Mouse (Mus musculus) forebrain, embryonic 12.5 days (tissue): Measurements from ENCODE around the gene Rmnd5a. TPM values are rescaled to one million over a fixed set of nuclear protein-coding genes. Genes with fewer than 3 reads are reported as not detected.
"Not testable (repeated sequence)": the region's sequence is repeated elsewhere in the genome, so short reads cannot be mapped to it uniquely, and the experiment has no call there.

Experiments
- ATAC-seq: fragments of 200-750 bp; cut with Nextera tagmentation; 2 replicates; pipeline ENCODE4 v1.8.0; 2017; ENCODE audit warnings: moderate TSS enrichment; ENCODE audit not compliant: low FRiP score
- H3K27ac ChIP-seq: fragments of 300-500 bp; sonication (generic); 2 replicates; pipeline ENCODE4 v1.5.1; 2016; ENCODE audit warnings: mild to moderate bottlenecking
- H3K27me3 ChIP-seq: fragments of 300-500 bp; sonication (generic); 2 replicates; pipeline ENCODE4 v1.6.1; 2016; ENCODE audit warnings: mild to moderate bottlenecking
- H3K36me3 ChIP-seq: fragments of 300-500 bp; sonication (generic); replicated peaks from 2 replicates; pipeline ENCODE4 v1.6.1; 2016; ENCODE audit warnings: mild to moderate bottlenecking
- H3K4me1 ChIP-seq: fragments of 300-500 bp; sonication (generic); 2 replicates; pipeline ENCODE4 v1.6.1; 2016
- H3K4me2 ChIP-seq: fragments of 300-500 bp; sonication (generic); 2 replicates; pipeline ENCODE4 v1.6.1; 2016; ENCODE audit warnings: mild to moderate bottlenecking, moderate library complexity
- H3K4me3 ChIP-seq: fragments of 300-500 bp; sonication (generic); replicated peaks from 2 replicates; pipeline ENCODE4 v1.5.1; 2016; ENCODE audit warnings: mild to moderate bottlenecking
- H3K9ac ChIP-seq: fragments of 300-500 bp; sonication (generic); 2 replicates; pipeline ENCODE4 v1.6.1; 2016; ENCODE audit warnings: mild to moderate bottlenecking
- H3K9me3 ChIP-seq: fragments of 300-500 bp; sonication (generic); 2 replicates; pipeline ENCODE4 v1.6.1; 2016
- WGBS: fragments of 180-500 bp; shearing (Covaris S2); methylation state at CpG from one replicate; pipeline ENCODE4 v1.1.7; 2016; 5-methylcytosine and 5-hydroxymethylcytosine counted together
- polyA plus RNA-seq: library from polyadenylated mRNA; unstranded; fragments of >200 nt; fragmentation: Nextera tagmentation; extraction: Ambion mirVana; gene quantifications from 2 replicates; pipeline ENCODE4 v1.2.1, GENCODE M21; 2016

Gene Rmnd5a
- 11.0 and 13.8 TPM in 2 replicates for polyA plus RNA-seq

DNA sequence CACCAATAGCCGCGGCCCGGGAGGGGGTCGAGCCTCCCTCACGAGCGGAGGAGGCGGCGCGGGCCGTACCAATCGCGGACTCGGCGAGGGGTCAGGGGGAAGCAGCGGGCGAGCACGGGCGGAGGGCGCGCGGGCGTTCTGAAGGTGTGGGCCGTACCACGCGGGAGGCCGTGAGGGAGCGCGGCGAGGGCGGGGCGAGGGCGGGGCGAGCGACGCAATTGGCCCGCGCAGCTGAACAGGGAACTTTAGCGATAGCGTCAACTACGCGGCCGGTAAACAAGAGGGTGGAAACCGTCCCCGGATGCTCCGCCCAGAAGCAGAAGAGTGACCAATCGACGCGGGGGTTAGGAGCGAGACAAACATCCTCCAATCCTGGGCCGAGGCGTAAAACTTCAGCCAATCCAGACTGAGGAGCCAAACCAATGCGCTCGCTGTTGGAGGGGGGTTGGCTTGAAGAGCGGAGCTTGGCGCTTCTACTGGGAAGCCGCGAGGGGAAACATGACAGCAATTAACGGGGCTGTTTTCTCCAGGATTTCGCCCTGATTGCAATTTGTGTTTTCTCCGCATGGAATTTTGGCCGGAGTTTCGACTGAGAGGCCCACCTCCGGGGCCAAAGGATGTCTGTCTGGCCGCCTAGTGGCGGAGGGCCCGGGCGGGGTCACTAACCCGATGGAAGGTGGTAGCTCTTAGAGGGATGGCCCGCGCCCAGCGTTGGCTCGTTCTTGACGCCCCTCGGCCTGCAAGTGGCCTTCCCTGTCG is at the start of gene Rmnd5a:
TSS of gene Rmnd5a (minus strand) at position 146 of the 759 bp plus-strand sequence.
- Histone ChIP-seq H3K9me3 (no peaks in the 10 kb centered on the region), H3K4me3 (peak within 1 kb of the TSS; percentile 96), H3K27ac (peak within 1 kb of the TSS; percentile 95), H3K36me3 (no peaks in the 10 kb centered on the region), H3K9ac (peak within 1 kb of the TSS; percentile 97), H3K4me1 (peaks cover 34% of the 10 kb centered on the region), H3K27me3 (no peaks in the 10 kb centered on the region), H3K4me2 (peak within 1 kb of the TSS; percentile 82)
- under 1% methylated on average over 74 of the region's 75 CpGs for WGBS
- ATAC-seq: peak; percentile 98

DNA sequence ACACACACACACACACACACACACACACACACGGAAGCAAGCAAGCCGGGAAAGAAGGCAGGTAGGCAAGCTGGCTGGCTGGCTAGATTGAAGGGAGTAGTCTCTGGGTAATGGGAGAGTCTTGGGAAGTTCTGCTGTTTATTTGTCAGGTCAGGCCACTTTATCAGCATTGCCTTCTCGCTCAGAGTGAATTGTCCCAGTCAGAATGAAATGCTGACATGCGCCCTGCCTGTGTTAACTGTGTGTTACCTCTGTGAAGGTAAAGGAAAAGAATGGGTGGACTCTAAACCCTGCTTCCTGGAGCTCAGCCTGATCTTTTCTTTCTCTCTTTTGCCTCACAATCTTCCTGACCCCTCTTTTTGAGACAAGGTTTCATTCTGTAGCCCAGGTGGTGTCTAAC is 47.5 kb upstream of the Rmnd5a start:
- no peak for ATAC-seq
- H3K4me2 ChIP-seq: no peak overlapping the region
- H3K27ac ChIP-seq: no peak overlapping the region
- no peaks in the 10 kb centered on the region for H3K9me3 ChIP-seq
- H3K36me3 ChIP-seq: no peaks in the 10 kb centered on the region
- no peaks in the 10 kb centered on the region for H3K4me1 ChIP-seq
- H3K4me3 ChIP-seq: no peak overlapping the region
- 45% methylated on average over 4 of the region's 4 CpGs for WGBS
- no peak overlapping the region for H3K9ac ChIP-seq
- no peaks in the 10 kb centered on the region for H3K27me3 ChIP-seq

DNA sequence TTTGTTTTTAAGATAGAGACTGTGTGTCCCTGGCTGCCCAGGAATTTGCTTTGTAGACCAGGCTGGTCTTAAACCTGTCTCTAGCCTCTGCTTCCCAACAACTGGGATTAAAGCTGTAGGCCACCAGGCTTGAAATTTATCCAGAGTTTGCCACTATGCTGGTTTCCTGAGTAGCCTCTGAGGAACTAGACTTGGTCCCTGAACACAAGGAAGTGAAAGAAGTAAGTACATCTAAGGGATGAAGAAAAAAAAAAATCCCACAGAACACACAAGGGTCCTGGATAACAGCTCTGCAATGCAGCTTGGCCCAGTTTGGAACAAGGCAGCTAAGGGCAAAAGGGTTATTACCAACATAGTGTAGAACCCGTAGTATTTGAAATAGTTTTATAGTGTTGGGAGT is 46.4 kb upstream of the Rmnd5a start:
- ATAC-seq: no peak
- Histone ChIP-seq H3K27ac (no peak overlapping the region), H3K4me3 (no peak overlapping the region), H3K9ac (no peak overlapping the region), H3K4me1 (no peaks in the 10 kb centered on the region), H3K4me2 (no peak overlapping the region), H3K36me3 (no peaks in the 10 kb centered on the region), H3K27me3 (no peaks in the 10 kb centered on the region), H3K9me3 (no peaks in the 10 kb centered on the region)
- WGBS: 89% methylated on average over 1 of the region's 1 CpGs

DNA sequence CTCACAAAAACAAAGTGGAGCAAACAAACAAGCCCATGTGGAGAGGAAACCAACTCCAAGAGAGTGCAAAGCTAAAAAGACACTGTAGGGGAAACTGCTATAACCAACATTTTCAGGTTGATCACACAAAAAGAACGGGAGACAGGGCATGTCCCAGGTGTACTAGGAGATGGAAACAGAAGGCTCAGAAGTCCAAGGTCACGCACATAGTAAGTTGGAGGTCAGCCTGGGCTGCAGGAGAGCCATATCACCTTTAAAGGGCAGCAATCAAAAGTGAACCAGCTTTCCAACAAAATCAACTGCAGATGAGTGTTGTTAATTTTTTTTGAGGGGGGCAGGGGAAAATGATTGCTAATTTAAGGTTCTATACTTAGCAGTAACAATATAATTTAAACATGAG is 45.8 kb upstream of the Rmnd5a start:
- ATAC-seq: no peak
- Histone ChIP-seq H3K36me3 (no peaks in the 10 kb centered on the region), H3K4me2 (no peak overlapping the region), H3K4me1 (no peaks in the 10 kb centered on the region), H3K9me3 (no peaks in the 10 kb centered on the region), H3K4me3 (no peak overlapping the region), H3K9ac (no peak overlapping the region), H3K27me3 (no peaks in the 10 kb centered on the region), H3K27ac (no peak overlapping the region)
- WGBS: 85% methylated on average over 2 of the region's 2 CpGs

DNA sequence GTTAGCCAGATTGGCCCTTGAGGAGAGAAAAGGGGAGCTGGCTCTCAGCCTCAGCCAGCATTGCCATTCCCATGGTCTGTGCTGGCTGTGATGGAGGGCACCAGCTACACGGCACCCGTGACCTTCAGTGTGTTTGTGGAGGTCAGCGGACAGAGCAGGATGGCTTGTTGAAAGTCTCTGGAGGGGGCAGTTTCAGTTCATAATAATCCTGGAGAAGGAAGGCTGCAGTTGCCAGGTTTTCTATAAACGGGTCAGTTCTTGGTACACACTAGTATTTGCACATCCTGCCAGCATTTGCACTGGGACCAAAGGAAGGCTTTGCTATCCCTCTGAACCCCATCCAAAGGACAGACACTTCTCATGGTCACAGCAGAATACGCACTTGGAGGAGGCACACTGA is 44.8 kb upstream of the Rmnd5a start:
- WGBS: 84% methylated on average over 5 of the region's 5 CpGs
- Histone ChIP-seq H3K9me3 (no peaks in the 10 kb centered on the region), H3K36me3 (no peaks in the 10 kb centered on the region)

DNA sequence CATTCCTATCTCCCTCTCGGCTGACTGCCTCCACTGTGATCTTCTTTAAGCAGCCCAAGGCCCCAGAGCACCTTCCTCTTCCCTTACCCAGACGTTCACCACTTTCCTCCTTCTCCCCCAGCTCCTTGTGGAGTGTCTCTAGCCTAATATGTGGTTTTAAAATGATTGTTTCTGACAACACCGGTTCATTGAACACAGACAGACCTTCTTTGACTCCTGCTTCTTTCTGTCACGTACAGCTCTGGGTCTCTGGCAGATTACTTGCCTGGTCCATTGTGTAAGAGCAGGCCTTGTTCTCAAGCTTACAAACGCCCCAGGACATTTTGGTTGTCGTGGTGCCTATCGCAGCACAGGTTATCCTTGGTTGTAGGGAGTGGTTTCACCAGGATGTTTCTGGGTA is 40.7 kb upstream of the Rmnd5a start:
- no peak overlapping the region for H3K9ac ChIP-seq
- WGBS: 42% methylated on average over 7 of the region's 7 CpGs
- H3K9me3 ChIP-seq: no peaks in the 10 kb centered on the region
- no peaks in the 10 kb centered on the region for H3K36me3 ChIP-seq
- H3K4me1 ChIP-seq: no peaks in the 10 kb centered on the region
- no peak overlapping the region for H3K27ac ChIP-seq
- H3K4me2 ChIP-seq: no peak overlapping the region
- no peaks in the 10 kb centered on the region for H3K27me3 ChIP-seq
- no peak for ATAC-seq
- H3K4me3 ChIP-seq: no peak overlapping the region

More for the DNA sequence above, 44.8 kb upstream of the Rmnd5a start:
- no peak overlapping the region for H3K4me3 ChIP-seq
- H3K4me1 ChIP-seq: no peaks in the 10 kb centered on the region
- no peak overlapping the region for H3K9ac ChIP-seq
- no peak overlapping the region for H3K4me2 ChIP-seq
- ATAC-seq: no peak
- H3K27me3 ChIP-seq: no peaks in the 10 kb centered on the region
- H3K27ac ChIP-seq: no peak overlapping the region

DNA sequence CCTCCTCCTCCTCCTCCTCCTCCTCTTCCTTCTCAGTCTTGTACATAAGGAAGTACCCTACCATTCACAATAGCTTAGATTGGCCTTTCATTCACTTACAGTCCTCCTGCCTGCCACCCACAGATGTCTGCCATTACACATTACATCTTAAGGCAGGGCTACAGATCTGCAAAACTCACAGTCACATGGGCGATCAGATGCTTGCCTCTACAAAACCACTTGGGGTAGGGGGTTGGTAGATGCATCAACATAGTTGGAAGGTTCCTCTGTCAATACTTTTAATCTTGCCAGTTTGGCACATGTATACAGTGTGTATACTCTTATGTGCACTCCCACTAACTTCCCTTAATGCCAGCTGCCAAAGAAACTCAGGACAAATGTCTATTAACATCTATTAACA is 39.7 kb upstream of the Rmnd5a start:
- Histone ChIP-seq H3K4me3 (no peak overlapping the region), H3K27ac (no peak overlapping the region), H3K4me1 (no peaks in the 10 kb centered on the region), H3K36me3 (no peaks in the 10 kb centered on the region), H3K4me2 (no peak overlapping the region), H3K27me3 (no peaks in the 10 kb centered on the region), H3K9ac (no peak overlapping the region), H3K9me3 (no peaks in the 10 kb centered on the region)
- ATAC-seq: no peak
- 91% methylated on average over 1 of the region's 1 CpGs for WGBS

DNA sequence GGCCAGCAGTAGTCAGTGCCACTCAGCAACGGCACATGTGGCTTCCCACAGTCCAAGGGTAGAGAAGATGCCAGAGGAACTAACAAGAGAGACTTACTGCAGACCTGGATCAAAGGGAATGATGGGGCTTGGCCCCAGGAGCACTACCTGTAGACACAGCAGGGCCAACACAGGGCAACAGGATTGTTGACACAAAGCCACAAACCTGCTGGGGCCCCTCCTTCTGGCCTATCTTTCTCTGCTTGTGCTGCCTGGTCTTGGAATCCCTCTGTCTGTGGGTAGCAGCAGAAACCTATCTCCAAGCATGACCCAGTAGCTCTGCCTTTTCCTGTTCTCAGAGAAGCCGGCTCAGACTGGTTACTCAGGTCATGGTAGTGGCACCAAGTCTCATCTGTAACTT is 39.2 kb upstream of the Rmnd5a start:
- not testable (repeated sequence) for H3K27me3 ChIP-seq, ATAC-seq, H3K36me3 ChIP-seq, H3K9me3 ChIP-seq, H3K4me2 ChIP-seq, H3K4me1 ChIP-seq, H3K4me3 ChIP-seq, H3K27ac ChIP-seq, H3K9ac ChIP-seq
- WGBS: 94% methylated on average over 2 of the region's 2 CpGs

DNA sequence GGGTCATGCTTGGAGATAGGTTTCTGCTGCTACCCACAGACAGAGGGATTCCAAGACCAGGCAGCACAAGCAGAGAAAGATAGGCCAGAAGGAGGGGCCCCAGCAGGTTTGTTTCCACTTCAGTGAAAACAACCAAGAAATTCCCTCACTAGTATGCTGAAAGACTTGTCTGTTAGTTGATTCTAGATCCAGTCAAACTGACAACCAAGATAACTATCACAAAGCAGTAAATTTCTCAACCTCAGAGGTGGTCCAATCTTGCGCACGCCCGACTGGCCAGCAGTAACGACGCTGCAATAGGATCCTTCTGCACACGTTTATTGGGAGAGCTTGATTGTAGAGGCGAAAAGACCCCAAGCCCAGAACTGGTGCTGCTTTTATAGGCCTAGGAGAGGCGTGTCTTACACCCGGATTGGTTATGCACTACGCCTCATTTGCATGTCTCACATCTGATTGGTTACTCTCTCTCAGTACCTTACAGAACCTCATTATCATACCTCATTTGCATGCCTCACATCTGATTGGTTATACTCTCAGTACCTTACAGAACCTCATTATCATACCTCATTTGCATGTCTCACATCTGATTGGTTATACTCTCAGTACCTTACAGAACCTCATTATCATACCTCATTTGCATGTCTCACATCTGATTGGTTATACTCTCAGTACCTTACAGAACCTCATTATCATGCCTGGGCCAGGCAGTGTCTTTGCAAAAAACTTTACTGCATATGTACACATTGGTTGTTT is 38.6 kb upstream of the Rmnd5a start:
- H3K9ac ChIP-seq, H3K4me2 ChIP-seq, ATAC-seq, H3K27ac ChIP-seq, H3K9me3 ChIP-seq, H3K4me3 ChIP-seq, H3K36me3 ChIP-seq, H3K4me1 ChIP-seq, H3K27me3 ChIP-seq: not testable (repeated sequence)
- WGBS: 90% methylated on average over 10 of the region's 10 CpGs

DNA sequence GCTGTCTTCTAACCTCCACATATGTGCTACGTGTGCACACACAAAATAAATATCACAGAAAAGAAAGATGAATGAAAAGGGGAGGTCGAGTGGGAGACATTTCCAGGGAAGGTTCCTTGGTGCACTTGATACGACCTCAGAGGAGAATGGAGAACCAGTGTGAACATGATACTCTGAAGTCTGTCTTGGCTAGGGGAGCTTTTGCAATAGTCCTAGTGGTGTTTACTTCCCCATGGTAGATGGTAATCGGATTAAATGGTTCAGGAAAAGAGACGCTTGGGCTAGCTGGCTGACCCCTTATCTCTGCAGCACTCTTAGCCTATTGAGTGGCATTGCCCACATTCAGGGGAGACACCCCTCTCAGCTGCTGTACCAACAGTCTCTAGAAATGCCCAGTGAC is 36.3 kb upstream of the Rmnd5a start:
- no peak overlapping the region for H3K27ac ChIP-seq
- H3K4me2 ChIP-seq: no peak overlapping the region
- H3K27me3 ChIP-seq: no peaks in the 10 kb centered on the region
- no peaks in the 10 kb centered on the region for H3K4me1 ChIP-seq
- H3K9ac ChIP-seq: no peak overlapping the region
- H3K4me3 ChIP-seq: no peak overlapping the region
- H3K36me3 ChIP-seq: no peaks in the 10 kb centered on the region
- no peaks in the 10 kb centered on the region for H3K9me3 ChIP-seq
- WGBS: 81% methylated on average over 5 of the region's 5 CpGs
- ATAC-seq: no peak

DNA sequence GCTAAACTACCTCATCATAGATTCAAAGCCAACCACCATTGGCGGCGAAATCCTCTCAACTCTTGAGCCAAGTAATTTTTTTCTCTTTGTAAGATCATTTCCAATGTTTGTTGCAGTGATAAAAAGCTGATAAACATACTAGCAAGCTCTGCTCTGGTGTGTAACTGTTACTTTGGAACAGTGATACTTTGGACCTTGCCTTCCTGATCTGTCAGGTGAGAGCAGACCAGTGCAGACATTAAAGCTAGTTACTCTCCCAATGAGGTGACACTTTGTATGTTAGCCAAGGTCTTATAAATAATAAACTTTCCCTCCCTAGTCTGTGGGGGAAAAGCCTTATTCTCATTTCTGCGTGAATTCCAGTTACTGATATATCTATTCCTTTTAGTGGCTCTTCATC is 35.2 kb upstream of the Rmnd5a start:
- Histone ChIP-seq H3K27me3 (no peaks in the 10 kb centered on the region), H3K4me2 (no peak overlapping the region), H3K9me3 (no peaks in the 10 kb centered on the region), H3K36me3 (no peaks in the 10 kb centered on the region), H3K27ac (no peak overlapping the region), H3K9ac (no peak overlapping the region), H3K4me3 (no peak overlapping the region), H3K4me1 (no peaks in the 10 kb centered on the region)
- no peak for ATAC-seq
- 92% methylated on average over 3 of the region's 3 CpGs for WGBS

DNA sequence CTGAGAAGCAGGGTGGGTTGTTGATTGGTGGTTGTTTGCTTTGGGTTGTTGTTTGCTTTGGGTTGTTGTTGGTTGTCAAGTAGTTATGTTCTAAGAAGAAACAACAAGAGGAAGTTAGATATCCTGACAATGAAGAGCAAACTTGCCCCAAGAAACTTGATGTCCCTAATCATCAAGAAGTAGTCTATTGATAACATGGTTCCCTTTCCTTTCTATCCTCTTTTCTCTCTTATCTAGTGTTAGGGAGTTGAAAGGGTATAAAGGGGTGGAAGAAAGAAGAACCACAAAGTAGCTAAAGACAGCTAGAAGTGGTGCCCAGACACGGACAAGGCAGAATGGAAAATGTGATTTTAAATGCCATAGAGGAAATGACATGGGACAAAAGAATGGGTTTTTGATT is 32.3 kb upstream of the Rmnd5a start:
- WGBS: 94% methylated on average over 1 of the region's 1 CpGs
- ATAC-seq: no peak
- no peaks in the 10 kb centered on the region for H3K9me3 ChIP-seq
- no peaks in the 10 kb centered on the region for H3K27me3 ChIP-seq
- no peak overlapping the region for H3K4me2 ChIP-seq
- no peak overlapping the region for H3K27ac ChIP-seq
- H3K4me1 ChIP-seq: no peaks in the 10 kb centered on the region
- no peaks in the 10 kb centered on the region for H3K36me3 ChIP-seq
- H3K9ac ChIP-seq: no peak overlapping the region
- no peak overlapping the region for H3K4me3 ChIP-seq
